Mouse (Mus musculus) heart, embryonic 16.5 days (tissue): ENCODE measurements at regions not wholly inside any gene's neighbourhood (a gene's known extent, or its start where the extent isn't known, plus 50 kb on each side); places are given as distances from the start of the nearest gene placed in this dataset.
A peak's percentile ranks its signal among the peaks of the same experiment; 100 is the strongest.
"Not testable (repeated sequence)": the region's sequence is repeated elsewhere in the genome, so short reads cannot be mapped to it uniquely, and the experiment has no call there.

Experiments used
- ATAC-seq: fragments of 200-750 bp; cut with Nextera tagmentation; replicated peaks from 2 replicates; pipeline ENCODE4 v1.8.0; 2017; ENCODE audit warnings: moderate number of reproducible peaks; ENCODE audit not compliant: insufficient read depth, low FRiP score; ENCODE audit errors: extremely low read depth
- H3K27ac ChIP-seq: fragments of 300-500 bp; sonication (generic); 2 replicates; pipeline ENCODE4 v1.5.1; 2014; ENCODE audit warnings: mild to moderate bottlenecking, low read length, control low read depth, moderate library complexity
- H3K27me3 ChIP-seq: fragments of 300-500 bp; sonication (generic); 2 replicates; pipeline ENCODE4 v1.6.1; 2014; ENCODE audit warnings: low read length, mixed read lengths; ENCODE audit not compliant: control insufficient read depth, insufficient read depth
- H3K36me3 ChIP-seq: fragments of 300-500 bp; sonication (generic); 2 replicates; pipeline ENCODE4 v1.6.1; 2014; ENCODE audit not compliant: control insufficient read depth, insufficient read depth
- H3K4me1 ChIP-seq: fragments of 300-500 bp; sonication (generic); 2 replicates; pipeline ENCODE4 v1.6.1; 2014; ENCODE audit warnings: low read length, mixed read lengths; ENCODE audit not compliant: control insufficient read depth, insufficient read depth
- H3K4me2 ChIP-seq: fragments of 300-500 bp; sonication (generic); 2 replicates; pipeline ENCODE4 v1.6.1; 2014; ENCODE audit warnings: low read depth, mild to moderate bottlenecking, control low read depth, low read length
- H3K4me3 ChIP-seq: fragments of 300-500 bp; sonication (generic); 2 replicates; pipeline ENCODE4 v1.5.1; 2014; ENCODE audit warnings: mild to moderate bottlenecking, control low read depth, low read length
- H3K9ac ChIP-seq: fragments of 300-500 bp; sonication (generic); 2 replicates; pipeline ENCODE4 v1.6.1; 2014; ENCODE audit warnings: low read length, control low read depth
- H3K9me3 ChIP-seq: fragments of 300-500 bp; sonication (generic); replicated peaks from 2 replicates; pipeline ENCODE4 v1.6.1; 2016; ENCODE audit warnings: low read length; ENCODE audit not compliant: control insufficient read depth
- WGBS: fragments of 180-500 bp; shearing (Covaris S2); extraction: QIAGEN DNeasy Blood & Tissue Kit; methylation state at CpG from one replicate; pipeline ENCODE4 v1.1.7; 2014; 5-methylcytosine and 5-hydroxymethylcytosine counted together

DNA sequence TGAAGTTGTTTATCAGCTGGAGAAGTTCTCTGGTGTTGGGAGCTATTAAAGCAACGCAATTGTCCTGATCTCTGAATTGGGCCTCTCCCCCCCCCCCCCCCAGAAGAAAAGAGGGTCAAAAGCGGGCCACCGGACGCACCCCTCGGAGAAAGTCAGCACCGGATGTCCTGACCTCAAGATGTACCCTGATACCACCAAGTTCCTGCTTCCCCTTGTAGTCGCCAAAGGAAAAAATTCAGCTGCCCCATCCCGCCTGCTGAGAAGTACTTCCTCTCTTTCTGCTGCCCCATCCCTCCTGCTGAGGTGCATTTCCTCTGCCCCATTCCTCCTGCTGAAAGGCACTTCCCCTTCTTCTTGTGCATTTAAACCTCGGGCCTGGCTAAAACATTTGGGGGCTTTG is 1191.1 kb upstream of the 1700008P02Rik start:
- not testable (repeated sequence) for H3K4me3 ChIP-seq, H3K27me3 ChIP-seq, H3K4me2 ChIP-seq, H3K9me3 ChIP-seq, H3K4me1 ChIP-seq, ATAC-seq, H3K9ac ChIP-seq, H3K27ac ChIP-seq, H3K36me3 ChIP-seq
- WGBS: 84% methylated on average over 9 of the region's 9 CpGs

GRCm38 (mm10) chr3:7805121-7805520 is 1184.9 kb upstream of the 1700008P02Rik start:
- not testable (repeated sequence) for H3K4me1 ChIP-seq, H3K27ac ChIP-seq, H3K27me3 ChIP-seq, H3K4me2 ChIP-seq, H3K36me3 ChIP-seq, H3K4me3 ChIP-seq, ATAC-seq, H3K9ac ChIP-seq, H3K9me3 ChIP-seq
- 77% methylated on average over 2 of the region's 2 CpGs for WGBS

DNA sequence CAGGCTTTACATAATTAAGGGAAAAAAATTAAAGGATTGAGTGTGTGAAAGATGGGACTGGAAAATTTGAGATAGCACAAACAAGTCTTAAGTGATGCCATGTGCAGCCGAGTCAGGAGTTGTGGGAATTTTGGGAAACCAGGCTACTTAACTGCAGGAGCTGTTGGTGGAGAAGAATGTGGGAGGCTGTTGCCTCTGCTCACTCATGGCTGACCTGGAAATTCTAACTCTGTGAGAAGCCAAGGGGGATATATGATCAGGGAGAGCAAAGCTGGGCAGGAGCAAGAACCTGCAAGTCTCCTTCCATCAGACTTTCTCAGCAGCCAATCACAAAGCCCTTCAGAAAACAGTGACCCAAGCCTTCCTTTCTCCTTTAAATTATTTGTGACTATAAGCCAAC is 1184.0 kb upstream of the 1700008P02Rik start:
- H3K27me3 ChIP-seq: no peaks in the 10 kb centered on the region
- 49% methylated on average over 1 of the region's 1 CpGs for WGBS

DNA sequence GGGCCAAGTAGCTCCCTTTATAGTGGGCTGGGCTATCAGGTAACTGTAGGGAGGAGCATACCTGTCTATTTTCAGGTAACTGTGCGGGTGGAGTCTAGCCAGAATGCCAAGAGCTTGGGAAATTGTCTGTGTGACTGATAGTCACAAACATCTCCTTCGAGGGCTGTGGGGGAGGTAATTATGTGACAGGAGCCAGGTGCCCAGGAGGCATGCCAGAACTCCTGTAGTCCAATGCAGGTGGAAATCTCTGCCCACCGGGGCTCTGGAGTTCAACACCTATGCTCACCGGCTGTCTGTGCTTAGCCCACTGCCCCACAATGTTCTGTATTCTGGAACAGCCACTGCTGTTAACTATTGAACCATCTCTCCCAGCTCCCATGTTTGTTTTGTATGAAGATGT is 1179.2 kb upstream of the 1700008P02Rik start:
- ATAC-seq: no peak

More for the DNA sequence above, 1184.0 kb upstream of the 1700008P02Rik start:
- H3K27ac ChIP-seq: no peak overlapping the region
- no peak overlapping the region for H3K4me3 ChIP-seq
- H3K36me3 ChIP-seq: no peaks in the 10 kb centered on the region
- H3K9ac ChIP-seq: no peak overlapping the region
- no peak overlapping the region for H3K4me2 ChIP-seq
- no peaks in the 10 kb centered on the region for H3K4me1 ChIP-seq
- no peak for ATAC-seq
- H3K9me3 ChIP-seq: no peaks in the 10 kb centered on the region

DNA sequence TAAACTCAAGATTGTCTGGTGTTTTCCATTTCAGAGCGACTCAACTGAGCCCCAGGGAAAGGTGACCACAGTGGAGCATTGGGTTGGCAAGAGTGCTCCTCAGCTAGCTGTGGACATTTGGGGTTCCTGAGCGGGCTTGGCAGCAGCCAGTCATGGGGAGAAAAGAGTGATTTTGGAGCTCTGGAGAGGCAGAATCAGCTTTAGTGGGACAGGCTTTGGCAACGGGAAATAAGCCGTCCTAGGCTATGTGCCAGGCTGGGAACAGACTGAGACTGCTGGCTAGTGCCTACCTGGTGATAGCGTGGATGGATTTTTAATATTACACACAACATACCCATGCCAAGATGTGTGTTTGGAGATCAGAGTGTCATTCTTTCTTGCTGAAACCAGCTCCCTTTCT is 1167.4 kb upstream of the 1700008P02Rik start:
- Histone ChIP-seq H3K4me1 (no peaks in the 10 kb centered on the region), H3K36me3 (no peaks in the 10 kb centered on the region), H3K9me3 (no peaks in the 10 kb centered on the region), H3K4me2 (no peak overlapping the region), H3K27me3 (no peaks in the 10 kb centered on the region), H3K9ac (no peak overlapping the region), H3K4me3 (no peak overlapping the region), H3K27ac (no peak overlapping the region)
- 83% methylated on average over 5 of the region's 5 CpGs for WGBS
- no peak for ATAC-seq

More for the DNA sequence above, 1179.2 kb upstream of the 1700008P02Rik start:
- no peaks in the 10 kb centered on the region for H3K27me3 ChIP-seq
- no peak overlapping the region for H3K4me2 ChIP-seq
- no peak overlapping the region for H3K27ac ChIP-seq
- no peak overlapping the region for H3K4me3 ChIP-seq
- 80% methylated on average over 4 of the region's 4 CpGs for WGBS
- H3K9me3 ChIP-seq: no peaks in the 10 kb centered on the region
- H3K36me3 ChIP-seq: no peaks in the 10 kb centered on the region
- H3K4me1 ChIP-seq: no peaks in the 10 kb centered on the region
- no peak overlapping the region for H3K9ac ChIP-seq

DNA sequence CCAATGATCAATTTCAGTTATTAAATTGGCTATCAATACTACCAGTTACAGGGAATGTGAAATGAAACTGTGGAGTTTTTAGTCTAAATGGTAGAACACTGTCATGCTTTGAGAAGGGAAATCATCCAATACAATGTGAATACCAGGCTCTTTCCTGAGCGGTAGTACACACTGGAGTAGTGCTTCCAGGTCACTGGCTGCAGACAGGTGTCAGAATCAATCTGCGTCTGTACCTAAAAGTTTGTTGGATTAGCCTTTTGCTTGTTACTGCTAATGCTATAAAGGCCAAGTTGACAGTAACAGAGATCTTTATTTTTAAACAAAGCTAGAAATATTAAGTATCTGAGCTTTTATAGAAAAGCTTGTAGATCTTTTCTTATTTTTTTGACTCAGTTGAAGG is 1164.9 kb upstream of the 1700008P02Rik start:
- Histone ChIP-seq H3K4me3 (no peak overlapping the region), H3K9ac (no peak overlapping the region), H3K4me2 (no peak overlapping the region), H3K27ac (no peak overlapping the region), H3K36me3 (no peaks in the 10 kb centered on the region), H3K27me3 (no peaks in the 10 kb centered on the region), H3K4me1 (no peaks in the 10 kb centered on the region), H3K9me3 (no peaks in the 10 kb centered on the region)
- WGBS: 85% methylated on average over 2 of the region's 2 CpGs
- no peak for ATAC-seq

GRCm38 (mm10) chr3:7755445-7755844 is 1135.2 kb upstream of the 1700008P02Rik start:
- no peak overlapping the region for H3K4me2 ChIP-seq
- no peaks in the 10 kb centered on the region for H3K36me3 ChIP-seq
- peaks cover 7% of the 10 kb centered on the region; the same call in 1 of the 2 replicates for H3K4me1 ChIP-seq
- H3K9ac ChIP-seq: no peak overlapping the region
- H3K27me3 ChIP-seq: no peaks in the 10 kb centered on the region
- H3K4me3 ChIP-seq: no peak overlapping the region
- ATAC-seq: peak; percentile 86
- H3K9me3 ChIP-seq: no peaks in the 10 kb centered on the region
- 8% methylated on average over 4 of the region's 4 CpGs for WGBS
- no peak overlapping the region for H3K27ac ChIP-seq

GRCm38 (mm10) chr3:7713741-7714140 is 1093.5 kb upstream of the 1700008P02Rik start:
- ATAC-seq: no peak
- Histone ChIP-seq H3K9ac (no peak overlapping the region), H3K27ac (no peak overlapping the region), H3K9me3 (no peaks in the 10 kb centered on the region), H3K36me3 (no peaks in the 10 kb centered on the region), H3K4me3 (no peak overlapping the region), H3K27me3 (no peaks in the 10 kb centered on the region), H3K4me1 (no peaks in the 10 kb centered on the region), H3K4me2 (no peak overlapping the region)
- 80% methylated on average over 2 of the region's 2 CpGs for WGBS

DNA sequence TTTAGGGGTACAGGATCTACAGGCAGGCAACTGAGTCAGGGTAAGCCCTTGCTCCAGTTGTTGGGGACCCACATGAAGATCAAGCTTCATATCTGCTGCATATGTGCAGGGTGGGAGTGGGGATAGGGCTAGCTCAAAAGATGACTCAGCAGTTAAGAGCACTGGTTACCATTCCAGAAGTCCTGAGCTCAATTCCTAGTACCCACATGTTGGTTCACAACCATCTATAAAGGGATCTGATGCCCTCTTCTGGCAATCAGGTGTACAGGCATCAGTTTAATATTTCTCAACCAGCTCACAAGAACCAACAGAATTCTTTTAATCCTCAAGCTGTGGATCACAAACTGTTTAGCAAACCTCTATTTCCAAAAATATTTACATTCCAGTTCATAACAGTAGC is 1092.9 kb upstream of the 1700008P02Rik start:
- no peak overlapping the region for H3K4me3 ChIP-seq
- no peaks in the 10 kb centered on the region for H3K4me1 ChIP-seq
- no peak overlapping the region for H3K9ac ChIP-seq
- H3K36me3 ChIP-seq: no peaks in the 10 kb centered on the region
- H3K4me2 ChIP-seq: no peak overlapping the region
- H3K27me3 ChIP-seq: no peaks in the 10 kb centered on the region
- H3K27ac ChIP-seq: no peak overlapping the region
- H3K9me3 ChIP-seq: no peaks in the 10 kb centered on the region
- ATAC-seq: no peak

DNA sequence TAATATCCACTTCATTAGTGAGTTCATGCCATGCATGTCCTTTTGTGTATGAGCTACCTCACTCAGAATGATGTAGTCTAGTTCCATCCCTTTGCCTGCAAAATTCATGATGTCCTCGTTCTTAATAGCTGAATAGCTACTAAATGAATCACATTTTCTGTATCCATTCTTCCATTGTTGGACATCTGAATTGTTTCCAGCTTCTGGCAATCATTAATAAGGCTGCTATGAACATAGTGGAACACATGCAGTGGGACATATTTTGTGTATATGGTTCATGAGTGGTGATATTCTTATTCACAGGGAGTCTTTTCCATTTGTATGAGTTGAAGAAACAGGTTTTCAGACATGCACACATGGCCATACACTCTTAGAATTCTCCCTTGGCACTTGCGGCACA is 1092.2 kb upstream of the 1700008P02Rik start:
- WGBS: 76% methylated on average over 2 of the region's 2 CpGs
- ATAC-seq: no peak
- no peak overlapping the region for H3K4me2 ChIP-seq
- no peaks in the 10 kb centered on the region for H3K4me1 ChIP-seq
- no peaks in the 10 kb centered on the region for H3K27me3 ChIP-seq
- H3K36me3 ChIP-seq: no peaks in the 10 kb centered on the region
- H3K4me3 ChIP-seq: no peak overlapping the region
- no peak overlapping the region for H3K27ac ChIP-seq
- H3K9ac ChIP-seq: no peak overlapping the region
- H3K9me3 ChIP-seq: no peaks in the 10 kb centered on the region
